Mouse (Mus musculus) midbrain, postnatal 0 days (tissue): ENCODE measurements at regions not wholly inside any gene's neighbourhood (a gene's known extent, or its start where the extent isn't known, plus 50 kb on each side); places are given as distances from the start of the nearest gene placed in this dataset.

Experiments used
- ATAC-seq: fragments of 200-750 bp; cut with Nextera tagmentation; 2 replicates; pipeline ENCODE4 v1.8.0; 2017; ENCODE audit warnings: moderate number of reproducible peaks, mild to moderate bottlenecking, moderate TSS enrichment, moderate library complexity; ENCODE audit not compliant: low FRiP score
- DNase-seq: peaks from one replicate; pipeline ENCODE4 v3.0.0-alpha.2; 2015; ENCODE audit warnings: low spot score
- H3K27ac ChIP-seq: fragments of 300-500 bp; sonication (generic); 2 replicates; pipeline ENCODE4 v1.5.1; 2014; ENCODE audit warnings: low read depth, mild to moderate bottlenecking, low read length, mixed read lengths
- H3K27me3 ChIP-seq: fragments of 300-500 bp; sonication (generic); 2 replicates; pipeline ENCODE4 v1.6.1; 2014; ENCODE audit warnings: low read length, control low read depth, mixed read lengths; ENCODE audit not compliant: insufficient read depth
- H3K36me3 ChIP-seq: fragments of 300-500 bp; sonication (generic); 2 replicates; pipeline ENCODE4 v1.6.1; 2014; ENCODE audit warnings: low read length, control low read depth, mixed read lengths; ENCODE audit not compliant: insufficient read depth
- H3K4me1 ChIP-seq: fragments of 300-500 bp; sonication (generic); 2 replicates; pipeline ENCODE4 v1.6.1; 2014; ENCODE audit warnings: mild to moderate bottlenecking, control low read depth, antibody characterized with exemption, low read length, mixed read lengths; ENCODE audit not compliant: insufficient read depth
- H3K4me2 ChIP-seq: fragments of 300-500 bp; sonication (generic); 2 replicates; pipeline ENCODE4 v1.6.1; 2014; ENCODE audit warnings: low read depth, mild to moderate bottlenecking, low read length, mixed read lengths; ENCODE audit not compliant: poor library complexity, severe bottlenecking
- H3K4me3 ChIP-seq: fragments of 300-500 bp; sonication (generic); 2 replicates; pipeline ENCODE4 v1.5.1; 2014; ENCODE audit warnings: low read depth, mild to moderate bottlenecking, low read length, moderate library complexity
- H3K9ac ChIP-seq: fragments of 300-500 bp; sonication (generic); replicated peaks from 2 replicates; pipeline ENCODE4 v1.6.1; 2014; ENCODE audit warnings: mild to moderate bottlenecking, low read length, moderate library complexity, mixed read lengths; ENCODE audit not compliant: poor library complexity, severe bottlenecking
- H3K9me3 ChIP-seq: fragments of 300-500 bp; sonication (generic); 2 replicates; pipeline ENCODE4 v1.6.1; 2016; ENCODE audit warnings: low read length, control low read depth
- CTCF ChIP-seq: IDR thresholded peaks from 2 replicates; pipeline ENCODE4 v1.5.1; 2016; ENCODE audit warnings: antibody characterized with exemption, mild to moderate bottlenecking
- WGBS: fragments of 180-500 bp; shearing (Covaris S2); extraction: QIAGEN DNeasy Blood & Tissue Kit; methylation state at CpG from one replicate; pipeline ENCODE4 v1.1.7; 2014; 5-methylcytosine and 5-hydroxymethylcytosine counted together

DNA sequence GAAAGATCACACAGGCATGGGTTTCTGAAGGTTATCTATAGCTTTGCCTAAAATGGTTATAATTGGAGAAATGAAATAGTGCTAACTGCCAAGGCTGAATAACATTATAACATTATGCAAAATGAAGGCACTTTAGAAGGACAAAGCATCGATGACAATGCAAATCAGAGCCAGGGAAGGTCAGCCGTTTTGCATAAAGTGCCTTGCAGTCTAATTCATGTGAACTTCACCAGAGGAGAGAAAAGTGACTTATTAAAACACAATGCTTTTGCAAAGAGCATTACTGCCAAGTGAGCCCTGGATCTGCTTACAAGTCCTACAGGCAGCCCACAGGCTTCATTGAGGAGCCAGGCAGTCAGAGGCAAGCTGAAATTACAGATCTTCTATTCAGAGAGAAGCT lies 214.0 kb upstream of the A1bg start:
- DNase-seq = no peak

DNA sequence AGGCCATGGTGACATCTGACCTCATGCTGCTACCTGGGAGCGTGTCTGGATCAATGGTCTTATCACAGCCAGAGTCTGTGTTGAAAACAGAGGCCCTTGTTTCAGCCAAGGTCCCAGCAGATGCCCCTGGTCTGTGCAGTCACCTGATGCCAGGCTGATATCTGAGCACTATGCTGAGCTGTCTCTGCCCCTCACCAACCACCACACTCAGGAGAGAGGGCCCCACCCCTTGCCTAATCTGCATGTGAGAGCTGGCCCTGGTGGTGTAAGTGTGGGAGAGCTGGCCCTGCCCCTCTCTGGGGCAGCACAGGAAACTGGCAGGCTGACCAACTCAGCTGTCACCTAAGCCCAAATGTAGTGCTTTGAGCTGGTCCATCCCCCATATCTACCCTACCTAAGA lies 210.5 kb upstream of the A1bg start:
- no peak; the same call in 1 of the 2 replicates for ATAC-seq
- DNase-seq = no peak
- TF ChIP-seq CTCF = no peak
- 74% methylated on average over 1 of the region's 1 CpGs for WGBS
- Histone ChIP-seq H3K27me3 (no peaks in the 10 kb centered on the region), H3K27ac (no peak overlapping the region), H3K4me1 (no peaks in the 10 kb centered on the region), H3K4me2 (no peak overlapping the region), H3K36me3 (no peaks in the 10 kb centered on the region), H3K4me3 (no peak overlapping the region), H3K9ac (no peak overlapping the region), H3K9me3 (no peaks in the 10 kb centered on the region)

More for the DNA sequence above, 214.0 kb upstream of the A1bg start:
- no peak overlapping the region for H3K27ac ChIP-seq
- no peak for TF ChIP-seq CTCF
- no peaks in the 10 kb centered on the region for H3K36me3 ChIP-seq
- 34% methylated on average over 2 of the region's 2 CpGs for WGBS
- H3K9ac ChIP-seq = no peak overlapping the region
- no peak overlapping the region for H3K4me3 ChIP-seq
- H3K27me3 ChIP-seq = no peaks in the 10 kb centered on the region
- H3K4me1 ChIP-seq = no peaks in the 10 kb centered on the region
- ATAC-seq = no peak
- H3K9me3 ChIP-seq = no peaks in the 10 kb centered on the region
- H3K4me2 ChIP-seq = no peak overlapping the region

DNA sequence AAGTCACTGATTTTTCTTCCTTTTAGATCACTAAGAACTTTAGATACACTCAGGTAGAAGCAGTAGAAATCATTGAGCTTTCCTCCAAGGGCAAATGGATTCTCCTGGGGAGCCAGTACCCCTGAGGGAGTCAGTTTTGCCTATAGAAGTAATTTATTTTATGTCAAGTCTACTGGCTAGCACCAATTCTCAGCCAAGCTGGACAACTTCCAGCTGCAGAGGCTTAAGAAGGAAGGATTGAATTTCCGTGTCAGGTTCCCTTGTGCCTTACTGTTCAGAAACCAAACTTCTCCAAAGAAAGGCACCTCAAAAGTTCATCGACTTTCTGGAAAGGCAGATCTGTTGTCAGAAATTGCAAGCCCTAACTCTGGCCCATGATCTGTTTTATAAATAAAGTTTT lies 205.2 kb upstream of the A1bg start:
- Histone ChIP-seq H3K9me3 (no peaks in the 10 kb centered on the region), H3K27ac (no peak overlapping the region), H3K4me2 (no peak overlapping the region), H3K27me3 (no peaks in the 10 kb centered on the region), H3K4me1 (no peaks in the 10 kb centered on the region), H3K9ac (no peak overlapping the region), H3K4me3 (no peak overlapping the region), H3K36me3 (no peaks in the 10 kb centered on the region)
- no peak for TF ChIP-seq CTCF
- DNase-seq (no peak), ATAC-seq (no peak)
- 83% methylated on average over 2 of the region's 2 CpGs for WGBS

DNA sequence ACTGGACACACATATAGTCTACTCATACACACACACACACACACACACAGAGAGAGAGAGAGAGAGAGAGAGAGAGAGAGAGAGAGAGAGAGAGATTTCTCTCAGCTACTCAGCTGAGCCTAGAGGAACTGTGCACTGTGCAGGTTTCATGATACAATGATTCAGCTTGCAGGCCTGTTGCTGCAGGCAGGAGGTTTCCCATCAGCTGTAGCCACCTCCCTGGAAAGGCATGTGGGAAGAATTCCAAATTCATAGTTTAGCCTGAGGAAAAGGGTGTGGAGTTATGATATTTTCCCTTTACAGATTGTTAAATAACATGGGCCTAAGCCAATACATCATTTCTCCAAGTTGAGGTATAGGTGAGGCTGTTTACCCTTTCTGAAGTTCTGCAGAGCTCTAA lies 204.3 kb upstream of the A1bg start:
- ATAC-seq = no peak
- H3K4me2 ChIP-seq = no peak overlapping the region
- TF ChIP-seq CTCF = no peak

DNA sequence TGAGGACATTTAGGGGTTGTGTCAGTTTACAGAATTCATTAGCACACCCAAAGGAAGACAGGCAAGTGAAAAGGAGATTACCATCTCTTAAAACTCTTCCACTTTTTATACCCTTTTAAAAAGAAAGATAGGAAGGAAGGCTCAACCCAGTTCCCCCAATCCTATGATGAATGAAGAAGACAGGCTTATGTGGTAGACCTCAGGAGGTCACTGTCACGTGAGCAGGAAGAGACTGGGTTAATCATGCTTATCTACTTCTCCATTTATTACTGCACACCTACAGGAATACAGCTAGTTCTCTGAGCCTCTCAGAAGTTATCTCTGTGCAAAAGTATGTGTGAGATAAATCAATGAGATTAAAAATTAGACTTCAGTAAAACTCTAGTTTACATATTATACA lies 194.1 kb upstream of the A1bg start:
- Histone ChIP-seq H3K4me1 (no peaks in the 10 kb centered on the region), H3K27me3 (no peaks in the 10 kb centered on the region), H3K27ac (no peak overlapping the region), H3K4me2 (no peak overlapping the region), H3K4me3 (no peak overlapping the region), H3K9ac (no peak overlapping the region), H3K9me3 (no peaks in the 10 kb centered on the region), H3K36me3 (no peaks in the 10 kb centered on the region)
- no peak for DNase-seq
- 42% methylated on average over 1 of the region's 1 CpGs for WGBS
- TF ChIP-seq CTCF = no peak
- no peak for ATAC-seq

More for the DNA sequence above, 204.3 kb upstream of the A1bg start:
- no peaks in the 10 kb centered on the region for H3K36me3 ChIP-seq
- no peak overlapping the region for H3K27ac ChIP-seq
- DNase-seq = no peak
- no peak overlapping the region for H3K4me3 ChIP-seq
- no peaks in the 10 kb centered on the region for H3K9me3 ChIP-seq
- no peaks in the 10 kb centered on the region for H3K27me3 ChIP-seq
- no peaks in the 10 kb centered on the region for H3K4me1 ChIP-seq
- H3K9ac ChIP-seq = no peak overlapping the region

DNA sequence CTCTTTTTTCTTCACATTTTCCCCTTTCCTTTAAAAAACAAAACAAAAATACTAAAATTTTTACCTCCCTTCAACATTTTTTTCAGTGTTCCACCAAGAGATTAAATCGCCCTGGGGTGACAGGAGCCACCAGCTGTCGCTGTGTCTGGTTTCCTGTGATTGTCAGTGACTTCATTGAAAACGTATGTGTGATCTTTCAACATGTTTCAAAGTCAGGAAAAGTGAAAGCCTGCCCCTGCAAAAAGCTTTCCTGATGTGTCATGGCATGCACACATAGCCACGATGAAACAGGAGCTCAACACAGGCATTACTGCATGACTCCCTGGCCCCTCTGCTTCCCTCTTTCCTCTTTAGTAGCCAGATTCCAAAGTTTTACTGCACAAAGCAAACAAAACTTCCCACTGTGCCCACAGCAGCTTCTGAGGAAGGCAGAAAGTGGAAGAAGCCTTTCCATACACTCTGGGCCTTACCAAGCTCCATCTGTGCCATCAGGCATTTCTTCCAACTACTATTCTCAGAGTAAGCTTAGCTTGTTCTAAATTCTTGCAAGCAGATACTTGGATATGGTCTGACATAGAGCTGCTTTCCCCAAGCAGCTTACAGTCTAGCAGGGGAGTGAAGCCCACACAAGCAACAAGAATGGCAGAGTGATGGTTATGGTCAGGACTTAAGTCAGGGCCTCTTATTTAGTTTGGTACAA lies 186.8 kb upstream of the A1bg start:
- no peak for DNase-seq
- TF ChIP-seq CTCF = no peak
- H3K36me3 ChIP-seq = no peaks in the 10 kb centered on the region

More for the DNA sequence above, 186.8 kb upstream of the A1bg start:
- H3K9ac ChIP-seq = no peak overlapping the region
- no peaks in the 10 kb centered on the region for H3K4me1 ChIP-seq
- no peaks in the 10 kb centered on the region for H3K27me3 ChIP-seq
- H3K9me3 ChIP-seq = no peaks in the 10 kb centered on the region
- no peak overlapping the region for H3K4me3 ChIP-seq
- ATAC-seq = no peak
- H3K4me2 ChIP-seq = no peak overlapping the region
- H3K27ac ChIP-seq = no peak overlapping the region
- 35% methylated on average over 4 of the region's 4 CpGs for WGBS
